Mouse (Mus musculus) kidney, adult 2 months (tissue): ENCODE results near the gene Gm20854. TPM values are rescaled to one million over a fixed set of nuclear protein-coding genes. Genes with fewer than 3 reads are reported as not detected.
"Not testable (repeated sequence)": the region's sequence is repeated elsewhere in the genome, so short reads cannot be mapped to it uniquely, and the experiment has no call there.

Experiments used
- DNase-seq: peaks from one replicate; pipeline ENCODE4 v3.0.0; 2021
- H3K27ac ChIP-seq: fragments of 200-500 bp; 2 replicates; pipeline ENCODE4 v1.5.1; 2012; ENCODE audit warnings: low read depth, low read length, control low read depth, inconsistent platforms; ENCODE audit not compliant: insufficient read depth
- H3K27me3 ChIP-seq: fragments of 200-500 bp; replicated peaks from 2 replicates; pipeline ENCODE4 v1.6.1; 2012; ENCODE audit warnings: mild to moderate bottlenecking, moderate library complexity, low read length, inconsistent platforms; ENCODE audit not compliant: control insufficient read depth, insufficient read depth
- H3K36me3 ChIP-seq: fragments of 200-500 bp; 2 replicates; pipeline ENCODE4 v1.6.1; 2012; ENCODE audit warnings: mild to moderate bottlenecking, moderate library complexity, low read length, inconsistent platforms; ENCODE audit not compliant: control insufficient read depth, insufficient read depth
- H3K4me1 ChIP-seq: fragments of 200-500 bp; 2 replicates; pipeline ENCODE4 v1.6.1; 2011; ENCODE audit warnings: low read length; ENCODE audit not compliant: control insufficient read depth, insufficient read depth
- H3K4me3 ChIP-seq: fragments of 200-500 bp; 2 replicates; pipeline ENCODE4 v1.5.1; 2011; ENCODE audit warnings: mild to moderate bottlenecking, low read depth, low read length, control low read depth; ENCODE audit not compliant: insufficient read depth
- WGBS: fragments of 180-500 bp; shearing (Covaris S2); methylation state at CpG from one replicate; pipeline ENCODE4 v1.1.7; 2018; 5-methylcytosine and 5-hydroxymethylcytosine counted together
- polyA plus RNA-seq: library from polyadenylated mRNA; depleted of rRNA; stranded (reverse); fragments of >200 nt; gene quantifications from 2 replicates; pipeline ENCODE4 v1.2.3, GENCODE M21; 2012; rRNA removed

The Gm20854 gene
- not detected in 2 replicates for polyA plus RNA-seq

DNA sequence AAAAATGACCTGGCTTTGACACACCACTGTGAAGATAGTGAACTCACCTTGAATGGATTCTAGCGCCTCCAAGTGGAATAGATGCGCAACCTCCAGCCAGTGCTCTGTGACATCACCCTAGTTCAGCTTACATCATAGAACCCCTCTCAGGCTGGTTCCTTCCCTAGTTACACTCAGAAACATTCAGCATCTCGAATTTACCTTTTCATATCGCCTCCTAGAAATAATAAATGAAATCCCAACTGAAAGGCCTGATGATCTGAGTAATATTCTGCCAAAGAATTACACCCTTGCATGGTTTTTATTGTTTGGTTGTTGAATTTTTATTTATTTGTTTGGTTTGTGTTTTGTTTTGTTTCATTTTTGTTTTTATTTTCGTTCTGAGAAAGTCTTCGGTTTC, at the start of gene Gm20854:
Gm20854 (minus strand) TSS at position 101 of the 400 bp plus-strand sequence.
- WGBS = 83% methylated on average over 1 of the region's 6 CpGs

More for the DNA sequence above, at the start of gene Gm20854:
- H3K36me3 ChIP-seq, H3K27me3 ChIP-seq, DNase-seq, H3K4me1 ChIP-seq, H3K4me3 ChIP-seq, H3K27ac ChIP-seq: not testable (repeated sequence)
